Mouse (Mus musculus) B cell, adult 2 months (primary cell): Measurements from ENCODE around the gene Mrtfb.

ENCODE experiments used
- DNase-seq, 2 experiments: peaks; one replicate each; pipeline ENCODE4 v3.0.0; 2022

Mrtfb gene

DNA sequence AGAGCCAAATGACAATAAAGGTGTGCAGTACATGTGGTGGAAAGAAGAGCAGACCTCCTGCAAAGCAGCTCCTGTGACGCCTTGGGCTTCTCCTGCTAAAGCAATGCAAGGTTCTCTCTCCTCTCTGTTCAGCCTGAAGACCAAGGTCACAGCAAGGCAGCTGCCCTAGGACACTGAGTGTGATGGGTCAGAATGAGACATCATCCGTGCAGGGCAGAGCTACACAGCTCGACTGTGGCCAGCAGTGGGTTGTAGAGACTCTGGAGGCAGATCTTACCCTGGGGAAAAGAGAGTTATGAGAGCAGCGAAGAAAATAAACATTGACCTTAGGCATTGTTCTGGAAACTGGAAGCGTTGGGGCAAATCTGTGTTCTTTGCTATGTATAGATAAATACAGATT, 98.2 kb downstream of the Mrtfb start:
- no peak for DNase-seq

DNA sequence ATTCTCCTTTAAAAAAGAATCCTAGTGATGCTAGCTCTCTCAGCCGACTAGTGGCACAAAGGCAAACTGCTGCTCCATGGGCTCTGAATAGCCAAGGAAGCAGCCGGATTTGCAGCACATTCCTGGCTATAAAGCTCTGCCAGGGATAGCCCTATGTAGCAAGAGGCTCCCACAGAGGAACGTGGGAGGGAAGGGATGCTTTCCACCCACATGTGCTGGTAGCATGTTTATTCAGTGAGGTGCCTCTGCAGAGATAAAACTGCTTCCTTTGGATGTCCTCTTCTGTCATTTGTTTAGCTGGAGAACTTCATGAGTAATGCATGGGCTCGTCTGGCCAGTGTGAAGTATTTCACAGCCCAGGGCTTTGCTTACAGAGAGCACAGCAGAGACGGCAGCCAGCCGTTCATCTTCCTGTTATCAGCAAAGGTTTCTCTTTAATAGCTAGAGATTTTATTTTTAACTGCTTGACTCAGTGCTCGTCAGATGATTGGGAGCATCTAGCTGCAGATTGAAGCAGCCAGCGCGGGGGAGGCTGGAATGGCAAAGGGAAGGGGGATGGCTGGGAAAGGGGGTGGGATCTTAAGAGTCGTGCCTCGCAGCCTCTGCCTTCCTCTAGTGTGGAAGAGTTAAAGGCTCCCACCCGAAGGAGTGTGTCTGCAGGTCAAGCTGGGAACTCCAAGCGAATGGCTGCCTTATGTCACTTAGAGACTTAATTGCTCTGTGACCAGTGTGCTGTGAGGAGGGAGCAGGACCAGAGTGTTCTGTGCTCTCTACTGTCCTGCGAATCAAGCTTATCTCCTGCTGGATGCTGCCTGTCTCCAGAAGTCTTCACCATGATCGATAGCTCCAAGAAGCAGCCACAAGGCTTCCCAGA, 101.8 kb downstream of the Mrtfb start:
- DNase-seq = no peak

DNA sequence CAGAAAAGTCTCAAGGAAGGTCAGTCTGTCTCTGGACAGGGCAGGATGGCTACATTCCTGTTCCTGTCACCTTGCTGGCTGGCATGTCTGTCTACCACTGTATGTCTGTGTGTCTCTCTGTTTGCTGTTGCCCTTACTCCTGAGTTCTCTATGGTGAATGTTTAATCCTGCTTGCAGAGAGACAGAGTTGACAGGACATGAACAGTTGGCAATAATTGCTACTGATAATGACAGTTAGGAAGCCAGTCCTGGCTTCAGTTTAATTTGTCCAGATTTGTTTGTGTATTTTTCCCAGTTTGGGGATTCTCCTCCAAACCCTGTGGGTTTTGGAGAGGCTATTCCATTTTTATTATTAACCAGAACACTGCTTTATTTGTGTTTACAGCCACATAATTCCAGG, 102.5 kb downstream of the Mrtfb start:
- DNase-seq = no peak

GRCm38 (mm10) chr16:13359405-13359858, 103.2 kb downstream of the Mrtfb start:
- no peak for DNase-seq

DNA sequence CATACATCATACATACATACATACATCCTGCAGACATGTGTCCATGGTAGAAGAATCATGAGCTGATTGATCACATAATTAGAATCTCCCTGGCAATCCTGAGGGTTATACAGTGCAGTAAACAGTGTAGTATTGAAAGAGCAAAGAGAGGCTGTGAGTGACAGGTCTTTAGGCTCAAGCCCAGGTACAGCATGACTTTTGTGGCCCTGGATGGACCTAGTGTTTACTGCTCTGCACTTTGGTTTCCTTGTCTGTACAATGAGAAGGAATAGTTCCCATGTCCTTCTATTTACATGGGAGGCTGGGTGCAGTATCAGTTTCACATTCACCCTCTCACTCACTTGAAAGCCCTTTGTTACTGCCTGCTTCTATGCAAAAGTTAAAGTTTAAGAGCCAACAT, 103.9 kb downstream of the Mrtfb start:
- DNase-seq = no peak

GRCm38 (mm10) chr16:13360835-13361234, 104.6 kb downstream of the Mrtfb start:
- DNase-seq = no peak

- no peak for DNase-seq
Observed at GRCm38 (mm10) chr16:13363141-13363540, 106.9 kb downstream of the Mrtfb start.

- DNase-seq = no peak
Observed at GRCm38 (mm10) chr16:13364145-13364544, 107.9 kb downstream of the Mrtfb start.

- no peak for DNase-seq
Observed at GRCm38 (mm10) chr16:13366256-13366655, 110.0 kb downstream of the Mrtfb start.

DNA sequence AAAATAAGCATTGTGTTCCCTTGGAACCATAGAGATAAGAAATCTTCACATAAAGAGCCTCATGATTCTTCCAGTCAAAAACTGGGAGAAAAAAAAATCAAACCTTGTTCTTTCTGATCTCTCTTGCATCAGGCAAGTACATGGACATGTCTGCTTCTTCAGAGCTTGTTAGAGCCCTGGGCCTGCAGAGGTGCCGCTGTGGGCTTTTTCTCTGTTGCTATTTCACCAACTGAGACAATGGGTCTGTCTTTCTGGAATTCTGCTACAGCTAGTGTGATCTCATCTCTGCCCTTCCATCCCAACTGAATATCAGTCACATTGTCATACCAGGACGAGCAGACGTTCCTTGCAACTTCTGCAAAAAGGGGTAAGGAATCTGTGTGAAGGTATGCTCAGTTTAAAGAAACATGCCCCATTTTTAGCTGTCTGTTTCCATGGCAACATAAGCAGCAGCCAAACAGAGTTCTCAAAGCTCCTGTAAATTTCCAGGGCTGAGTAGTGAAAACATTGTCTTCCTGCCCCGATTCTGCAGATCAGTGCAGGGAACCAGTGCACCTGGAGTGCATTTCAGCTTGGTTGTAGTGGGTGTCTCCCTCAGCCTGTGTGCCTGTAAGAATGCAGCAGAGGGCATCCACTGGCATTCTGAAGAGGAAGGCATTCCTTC, 110.7 kb downstream of the Mrtfb start:
- no peak for DNase-seq

GRCm38 (mm10) chr16:13367466-13367856, 111.2 kb downstream of the Mrtfb start:
- DNase-seq = no peak

- no peak for DNase-seq
Observed at GRCm38 (mm10) chr16:13368645-13369044, 112.4 kb downstream of the Mrtfb start.

DNA sequence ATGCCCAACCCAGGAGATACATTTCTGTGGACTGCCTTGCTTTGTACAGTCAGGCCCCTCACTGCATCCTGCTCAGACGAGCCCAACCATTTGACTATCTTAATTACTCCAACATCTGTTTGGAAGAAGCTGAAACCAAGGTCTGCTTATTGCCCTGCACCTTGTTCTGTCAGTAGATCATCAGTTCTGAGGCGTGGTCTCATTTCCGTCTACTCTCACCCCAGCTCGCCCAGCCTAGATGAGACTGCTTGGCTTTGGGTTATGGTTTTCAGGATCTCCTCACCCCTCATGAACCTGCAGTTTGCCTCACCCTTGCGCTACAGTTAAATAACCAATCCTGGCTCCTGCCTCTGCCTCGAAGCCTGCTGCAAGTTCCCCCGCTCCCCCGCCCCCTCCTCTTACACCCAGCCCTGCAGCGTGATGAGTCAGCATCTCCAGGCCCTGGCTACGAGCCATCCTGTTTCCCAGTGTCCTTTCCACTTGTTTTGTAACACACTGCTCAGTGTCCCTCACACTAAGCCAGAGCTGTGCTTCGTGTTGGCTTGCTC, 115.5 kb downstream of the Mrtfb start:
- no peak for DNase-seq

DNA sequence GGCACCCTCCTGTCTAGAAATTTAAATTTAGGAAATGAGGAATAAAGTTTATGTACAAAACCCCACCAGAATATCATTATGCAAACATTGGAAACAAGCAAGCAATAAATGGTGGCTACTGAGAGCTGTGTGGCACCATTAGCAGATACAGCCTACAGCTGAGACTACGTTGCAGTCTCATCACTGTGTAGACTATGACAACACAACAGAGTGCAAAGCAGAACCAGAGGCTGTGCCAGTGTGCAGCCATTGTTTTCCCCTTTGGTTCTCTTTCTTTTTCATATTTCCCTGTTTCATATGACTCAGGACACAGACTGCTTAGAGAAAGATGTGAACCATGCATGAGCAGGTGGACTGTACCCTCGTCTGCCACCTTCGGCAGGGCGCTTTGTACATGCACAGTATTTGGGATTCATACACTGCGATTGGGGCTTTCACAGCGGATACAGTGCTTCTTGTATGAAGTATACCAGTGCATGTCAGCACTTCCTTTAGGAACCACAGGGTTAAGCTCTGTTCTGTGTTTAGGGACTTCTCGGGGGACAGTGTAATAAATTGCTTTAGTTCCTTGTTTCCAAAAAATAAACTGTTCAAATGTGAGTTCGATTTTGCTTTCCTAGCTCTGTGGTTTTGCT, 116.7 kb downstream of the Mrtfb start:
- no peak for DNase-seq

DNA sequence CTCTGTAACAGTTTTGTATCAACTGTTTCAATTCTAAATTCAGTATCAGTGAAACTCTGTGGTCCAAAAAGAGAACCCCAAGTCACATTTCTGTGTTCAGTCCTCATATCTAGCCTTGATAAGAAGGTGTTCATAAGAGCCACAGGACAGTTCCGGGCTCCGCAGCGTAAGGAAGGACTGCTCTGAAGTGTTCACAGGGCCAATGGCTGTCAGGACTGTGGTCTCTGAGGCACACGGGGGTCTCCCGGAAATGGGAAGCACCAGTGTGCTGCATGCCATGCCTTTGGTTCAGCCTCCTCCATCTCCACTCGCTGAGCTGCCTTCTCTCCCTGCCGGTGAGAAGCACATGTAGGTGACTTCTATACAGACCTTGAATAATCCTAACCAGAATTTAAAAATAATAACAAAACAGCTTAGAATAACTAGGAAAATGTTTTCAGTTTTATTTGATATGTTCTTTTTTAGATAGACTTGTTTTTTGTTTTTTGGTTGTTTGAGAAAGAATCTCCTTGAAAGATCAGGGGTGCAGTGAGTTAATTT, 120.7 kb downstream of the Mrtfb start:
- DNase-seq = no peak

- no peak for DNase-seq
Observed at GRCm38 (mm10) chr16:13378157-13378556, 121.9 kb downstream of the Mrtfb start.

DNA sequence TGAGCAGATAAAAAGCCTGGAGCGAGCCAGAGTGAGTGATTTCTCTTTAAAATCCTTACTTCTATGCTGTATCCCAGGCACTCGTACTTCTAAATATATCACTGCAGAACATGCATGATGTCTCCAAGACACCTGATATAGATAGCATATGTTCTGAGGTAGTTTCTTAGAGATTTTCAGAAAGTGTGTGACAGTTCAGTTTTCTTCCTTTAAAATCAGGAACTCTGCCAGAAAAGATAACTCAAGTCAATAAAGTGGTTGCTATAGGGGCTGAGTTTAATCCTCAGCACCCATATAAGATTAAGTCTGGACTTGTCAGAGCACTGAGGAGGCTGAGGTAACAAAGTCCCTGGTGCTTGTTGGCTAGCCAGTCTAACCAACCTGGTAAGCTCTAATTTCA, 123.6 kb downstream of the Mrtfb start:
- no peak for DNase-seq

DNA sequence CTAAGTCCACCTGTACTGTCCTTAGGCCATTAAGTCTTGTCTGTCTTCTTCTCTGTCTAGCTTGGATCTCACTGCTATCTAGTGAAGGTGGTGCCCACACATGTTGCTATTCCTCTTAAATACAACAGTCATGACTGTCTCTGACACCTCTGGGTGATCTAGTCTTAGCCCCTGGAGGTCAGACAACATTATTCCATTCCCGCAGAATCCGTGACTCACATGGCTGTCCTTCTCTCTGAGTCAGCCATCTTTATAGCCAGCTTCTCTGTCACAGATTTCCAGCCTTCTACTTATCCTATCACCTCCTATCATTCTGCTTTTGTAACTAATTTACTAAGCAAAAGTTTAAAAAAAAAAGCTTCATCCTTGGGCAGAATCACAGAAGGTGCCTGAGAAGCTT, 125.5 kb downstream of the Mrtfb start:
- no peak for DNase-seq

GRCm38 (mm10) chr16:13387306-13387705, 131.0 kb downstream of the Mrtfb start:
- DNase-seq = no peak

DNA sequence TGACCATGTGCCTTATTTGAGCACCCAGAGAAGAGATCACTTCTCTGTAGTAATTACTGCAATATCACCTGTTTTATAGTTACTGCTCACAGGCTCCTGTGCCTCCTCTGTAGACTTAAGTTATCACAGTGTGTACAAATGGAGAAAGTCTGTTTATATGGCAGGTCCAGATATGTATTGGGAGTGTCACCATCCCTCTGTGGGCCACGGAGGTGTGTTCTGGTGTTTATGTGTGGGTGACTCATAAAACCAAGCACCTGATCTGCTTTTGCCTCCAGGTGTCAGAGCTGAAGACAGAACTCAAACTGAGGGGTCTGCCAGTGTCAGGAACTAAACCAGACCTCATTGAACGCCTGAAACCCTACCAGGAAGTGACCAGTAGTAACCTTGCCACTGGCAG, 144.1 kb downstream of the Mrtfb start:
- no peak for DNase-seq

- no peak for DNase-seq
Observed at GRCm38 (mm10) chr16:13401591-13401990, 145.3 kb downstream of the Mrtfb start.

- no peak for DNase-seq
Observed at GRCm38 (mm10) chr16:13404656-13405055, 148.4 kb downstream of the Mrtfb start.

DNA sequence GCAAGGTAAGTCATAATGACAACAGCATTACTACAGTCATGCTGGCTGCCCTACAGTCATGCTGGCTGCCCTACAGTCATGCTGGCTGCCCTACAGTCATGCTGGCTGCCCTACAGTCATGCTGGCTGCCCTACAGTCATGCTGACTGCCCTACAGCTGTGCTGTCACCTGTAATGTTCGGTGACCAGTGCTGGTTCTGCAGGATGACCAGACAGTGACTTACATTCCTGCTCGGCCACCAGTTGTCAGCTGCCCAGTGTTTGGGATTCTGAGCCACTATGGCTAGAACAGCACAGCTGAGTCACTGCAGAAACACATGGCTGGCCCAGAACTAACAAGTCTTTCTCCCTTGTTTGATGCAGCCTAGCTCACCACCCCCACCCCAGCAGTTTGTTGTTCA, 149.1 kb downstream of the Mrtfb start:
- DNase-seq = no peak
